Mouse (Mus musculus) right cerebral cortex, adult 2 months (tissue): ENCODE results near the gene Sugp2.

Source experiments
- DNase-seq, 2 experiments: peaks; one replicate each; pipeline ENCODE4 v3.0.0; 2021 to 2022; ENCODE audit warnings: low spot score in 2 of 2

Sugp2 gene

GRCm38 (mm10) chr8:70220236-70220840 is 13.7 kb upstream of the Sugp2 start:
- DNase-seq, result no peak

GRCm38 (mm10) chr8:70220911-70221310 is 13.1 kb upstream of the Sugp2 start:
- no peak for DNase-seq

GRCm38 (mm10) chr8:70222041-70222440 is 12.0 kb upstream of the Sugp2 start:
- no peak for DNase-seq

GRCm38 (mm10) chr8:70223341-70223740 is 10.7 kb upstream of the Sugp2 start:
- DNase-seq, result peak in 1 of 2 experiments; percentile 38

GRCm38 (mm10) chr8:70227997-70228396 is 6.0 kb upstream of the Sugp2 start:
- DNase-seq, result no peak

GRCm38 (mm10) chr8:70230837-70231236 is 3.2 kb upstream of the Sugp2 start:
- no peak for DNase-seq

GRCm38 (mm10) chr8:70233606-70234005 is 420 bp upstream of the Sugp2 start:
- DNase-seq, result peak; percentile 21 to 22

- no peak for DNase-seq
Observed at GRCm38 (mm10) chr8:70234781-70235128, 729 bp downstream of the Sugp2 start.

GRCm38 (mm10) chr8:70237842-70238241 is 3.8 kb downstream of the Sugp2 start:
- no peak for DNase-seq

GRCm38 (mm10) chr8:70240642-70241041 is 6.6 kb downstream of the Sugp2 start:
- DNase-seq, result no peak

GRCm38 (mm10) chr8:70246622-70247021 is 12.6 kb downstream of the Sugp2 start:
- DNase-seq, result no peak

- DNase-seq, result no peak
Observed at GRCm38 (mm10) chr8:70247841-70248240, 13.8 kb downstream of the Sugp2 start.

- DNase-seq, result no peak
Observed at GRCm38 (mm10) chr8:70254628-70255027, 20.6 kb downstream of the Sugp2 start.

GRCm38 (mm10) chr8:70257456-70257855 is 23.4 kb downstream of the Sugp2 start:
- DNase-seq, result no peak

- DNase-seq, result no peak
Observed at GRCm38 (mm10) chr8:70258600-70258999, 24.6 kb downstream of the Sugp2 start.

- DNase-seq, result no peak
Observed at GRCm38 (mm10) chr8:70259043-70259442, 25.0 kb downstream of the Sugp2 start.

- DNase-seq, result no peak
Observed at GRCm38 (mm10) chr8:70267674-70268073, 33.6 kb downstream of the Sugp2 start.

GRCm38 (mm10) chr8:70268311-70268710 is 34.3 kb downstream of the Sugp2 start:
- no peak for DNase-seq

- peak; percentile 39 to 49 for DNase-seq
Observed at GRCm38 (mm10) chr8:70268799-70269565, 35.0 kb downstream of the Sugp2 start.

- no peak for DNase-seq
Observed at GRCm38 (mm10) chr8:70272949-70273348, 38.9 kb downstream of the Sugp2 start.

GRCm38 (mm10) chr8:70274350-70274749 is 40.3 kb downstream of the Sugp2 start:
- no peak for DNase-seq

GRCm38 (mm10) chr8:70276476-70276875 is 42.5 kb downstream of the Sugp2 start:
- no peak for DNase-seq

- DNase-seq, result peak; percentile 28 to 33
Observed at GRCm38 (mm10) chr8:70278175-70278574, 44.1 kb downstream of the Sugp2 start.
